Mouse (Mus musculus) kidney, embryonic 16.5 days (tissue): ENCODE data around the gene Bbs9. TPM values are rescaled to one million over a fixed set of nuclear protein-coding genes. Genes with fewer than 3 reads are reported as not detected.

Experiments used
- ATAC-seq: fragments of 200-750 bp; cut with Nextera tagmentation; 2 replicates; pipeline ENCODE4 v1.8.0; 2017; ENCODE audit warnings: moderate TSS enrichment; ENCODE audit not compliant: low FRiP score, low TSS enrichment
- H3K27ac ChIP-seq: fragments of 300-500 bp; sonication (generic); 2 replicates; pipeline ENCODE4 v1.5.1; 2014; ENCODE audit warnings: low read length
- H3K27me3 ChIP-seq: fragments of 300-500 bp; sonication (generic); 2 replicates; pipeline ENCODE4 v1.6.1; 2014; ENCODE audit warnings: low read length, control low read depth, mixed read lengths; ENCODE audit not compliant: insufficient read depth
- H3K36me3 ChIP-seq: fragments of 300-500 bp; sonication (generic); 2 replicates; pipeline ENCODE4 v1.6.1; 2014; ENCODE audit warnings: low read length, control low read depth, mixed read lengths; ENCODE audit not compliant: insufficient read depth
- H3K4me1 ChIP-seq: fragments of 300-500 bp; sonication (generic); 2 replicates; pipeline ENCODE4 v1.6.1; 2014; ENCODE audit warnings: low read length, control low read depth, mixed read lengths; ENCODE audit not compliant: insufficient read depth
- H3K4me2 ChIP-seq: fragments of 300-500 bp; sonication (generic); replicated peaks from 2 replicates; pipeline ENCODE4 v1.6.1; 2014; ENCODE audit warnings: low read depth, low read length
- H3K4me3 ChIP-seq: fragments of 300-500 bp; sonication (generic); 2 replicates; pipeline ENCODE4 v1.5.1; 2014; ENCODE audit warnings: mild to moderate bottlenecking, low read length
- H3K9ac ChIP-seq: fragments of 300-500 bp; sonication (generic); replicated peaks from 2 replicates; pipeline ENCODE4 v1.6.1; 2014; ENCODE audit warnings: low read length
- H3K9me3 ChIP-seq: fragments of 300-500 bp; sonication (generic); 2 replicates; pipeline ENCODE4 v1.6.1; 2016; ENCODE audit warnings: low read length, control low read depth
- WGBS: fragments of 180-500 bp; shearing (Covaris S2); extraction: QIAGEN DNeasy Blood & Tissue Kit; methylation state at CpG from one replicate; pipeline ENCODE4 v1.1.7; 2014; 5-methylcytosine and 5-hydroxymethylcytosine counted together
- polyA plus RNA-seq: library from polyadenylated mRNA; unstranded; fragments of >200 nt; fragmentation: Nextera tagmentation; extraction: Ambion mirVana; gene quantifications from 2 replicates; pipeline ENCODE4 v1.2.1, GENCODE M21; 2015

The Bbs9 gene
- polyA plus RNA-seq, 1 experiment from 2014 or later, result 12.2 TPM

- Histone ChIP-seq H3K36me3 (no peaks in the 10 kb centered on the region), H3K4me2 (no peak overlapping the region), H3K27me3 (no peaks in the 10 kb centered on the region), H3K4me3 (no peak overlapping the region), H3K4me1 (no peaks in the 10 kb centered on the region), H3K27ac (no peak overlapping the region), H3K9ac (no peak overlapping the region), H3K9me3 (peaks cover 4% of the 10 kb centered on the region; the same call in 1 of the 2 replicates)
- no peak for ATAC-seq
- WGBS, result 35% methylated on average over 4 of the region's 4 CpGs
Observed at GRCm38 (mm10) chr9:22697811-22698210, 222.3 kb downstream of the Bbs9 start.

GRCm38 (mm10) chr9:22698501-22698900 is 223.0 kb downstream of the Bbs9 start:
- Histone ChIP-seq H3K27ac (no peak overlapping the region), H3K27me3 (no peaks in the 10 kb centered on the region), H3K4me1 (no peaks in the 10 kb centered on the region), H3K36me3 (no peaks in the 10 kb centered on the region), H3K4me2 (no peak overlapping the region), H3K4me3 (no peak overlapping the region), H3K9me3 (peaks cover 6% of the 10 kb centered on the region; the same call in 1 of the 2 replicates), H3K9ac (no peak overlapping the region)
- ATAC-seq, result no peak
- WGBS, result 17% methylated on average over 1 of the region's 1 CpGs

- H3K36me3 ChIP-seq, result no peaks in the 10 kb centered on the region
- WGBS, result 76% methylated on average over 1 of the region's 1 CpGs
- peaks cover 6% of the 10 kb centered on the region; the same call in 1 of the 2 replicates for H3K4me1 ChIP-seq
- no peak overlapping the region for H3K27ac ChIP-seq
- H3K9me3 ChIP-seq, result peaks cover 7% of the 10 kb centered on the region; the same call in 1 of the 2 replicates
- ATAC-seq, result no peak
- H3K9ac ChIP-seq, result no peak overlapping the region
- no peaks in the 10 kb centered on the region for H3K27me3 ChIP-seq
- H3K4me2 ChIP-seq, result no peak overlapping the region
- H3K4me3 ChIP-seq, result no peak overlapping the region
Observed at GRCm38 (mm10) chr9:22702065-22702611, 226.6 kb downstream of the Bbs9 start.

- ATAC-seq, result no peak
Observed at GRCm38 (mm10) chr9:22702812-22703367, 227.4 kb downstream of the Bbs9 start.

GRCm38 (mm10) chr9:22703541-22703940 is 228.0 kb downstream of the Bbs9 start:
- Histone ChIP-seq H3K36me3 (no peaks in the 10 kb centered on the region), H3K4me3 (no peak overlapping the region), H3K27ac (no peak overlapping the region), H3K4me2 (no peak overlapping the region), H3K27me3 (no peaks in the 10 kb centered on the region), H3K9me3 (peaks cover 7% of the 10 kb centered on the region; the same call in 1 of the 2 replicates), H3K4me1 (peaks cover 6% of the 10 kb centered on the region; the same call in 1 of the 2 replicates), H3K9ac (no peak overlapping the region)
- no peak for ATAC-seq
- 95% methylated on average over 2 of the region's 2 CpGs for WGBS

More at GRCm38 (mm10) chr9:22702812-22703367, 227.4 kb downstream of the Bbs9 start:
- no peaks in the 10 kb centered on the region for H3K36me3 ChIP-seq
- 71% methylated on average over 4 of the region's 4 CpGs for WGBS
- no peak overlapping the region for H3K4me3 ChIP-seq
- H3K9ac ChIP-seq, result no peak overlapping the region
- no peak overlapping the region for H3K4me2 ChIP-seq
- H3K27me3 ChIP-seq, result no peaks in the 10 kb centered on the region
- peaks cover 6% of the 10 kb centered on the region; the same call in 1 of the 2 replicates for H3K4me1 ChIP-seq
- no peak overlapping the region for H3K27ac ChIP-seq
- peaks cover 7% of the 10 kb centered on the region; the same call in 1 of the 2 replicates for H3K9me3 ChIP-seq

GRCm38 (mm10) chr9:22707166-22707913 is 231.8 kb downstream of the Bbs9 start:
- ATAC-seq, result no peak
- 42% methylated on average over 11 of the region's 11 CpGs for WGBS
- peaks cover 9% of the 10 kb centered on the region; the same call in 1 of the 2 replicates for H3K4me1 ChIP-seq
- no peaks in the 10 kb centered on the region for H3K36me3 ChIP-seq
- H3K9ac ChIP-seq, result no peak overlapping the region
- H3K4me2 ChIP-seq, result no peak overlapping the region
- H3K27ac ChIP-seq, result no peak overlapping the region
- no peaks in the 10 kb centered on the region for H3K27me3 ChIP-seq
- no peak overlapping the region for H3K4me3 ChIP-seq
- 0 out of 2 replicates have a peak, but pooled peaks cover 3% of the 10 kb centered on the region for H3K9me3 ChIP-seq

- WGBS, result 45% methylated on average over 19 of the region's 19 CpGs
Observed at GRCm38 (mm10) chr9:22708970-22709726, 233.6 kb downstream of the Bbs9 start.

GRCm38 (mm10) chr9:22710032-22710431 is 234.5 kb downstream of the Bbs9 start:
- Histone ChIP-seq H3K4me2 (no peak overlapping the region), H3K27ac (no peak overlapping the region), H3K9ac (no peak overlapping the region), H3K27me3 (no peaks in the 10 kb centered on the region), H3K36me3 (no peaks in the 10 kb centered on the region), H3K4me1 (peaks cover 9% of the 10 kb centered on the region; the same call in 1 of the 2 replicates), H3K9me3 (no peaks in the 10 kb centered on the region), H3K4me3 (no peak overlapping the region)
- no peak for ATAC-seq
- WGBS, result 64% methylated on average over 7 of the region's 7 CpGs

More at GRCm38 (mm10) chr9:22708970-22709726, 233.6 kb downstream of the Bbs9 start:
- Histone ChIP-seq H3K9me3 (no peaks in the 10 kb centered on the region), H3K4me3 (no peak overlapping the region), H3K36me3 (no peaks in the 10 kb centered on the region), H3K4me2 (no peak overlapping the region), H3K4me1 (peaks cover 9% of the 10 kb centered on the region; the same call in 1 of the 2 replicates), H3K27me3 (no peaks in the 10 kb centered on the region), H3K27ac (no peak overlapping the region), H3K9ac (no peak overlapping the region)
- ATAC-seq, result peak; percentile 80; the same call in 1 of the 2 replicates

- Histone ChIP-seq H3K9me3 (no peaks in the 10 kb centered on the region), H3K36me3 (no peaks in the 10 kb centered on the region), H3K9ac (no peak overlapping the region), H3K27me3 (no peaks in the 10 kb centered on the region), H3K4me2 (no peak overlapping the region), H3K27ac (no peak overlapping the region), H3K4me1 (peaks cover 3% of the 10 kb centered on the region; the same call in 1 of the 2 replicates), H3K4me3 (no peak overlapping the region)
- ATAC-seq, result no peak
- 88% methylated on average over 2 of the region's 2 CpGs for WGBS
Observed at GRCm38 (mm10) chr9:22711339-22711738, 235.8 kb downstream of the Bbs9 start.
